ENCODE assay signal across 11 mouse cellular contexts in genomic region chr10:20186800-20187273, GRCm38 (mm10). TPM values are rescaled to one million over a fixed set of nuclear protein-coding genes. Genes with fewer than 3 reads are reported as not detected.
DNase-seq lines count a peak whose midpoint lies in the region; ATAC-seq and TF ChIP-seq lines count a peak whose summit lies in the region.
"Had no signal": no experiment of that assay in that cellular context is flagged by ENCODE, and none has a peak within 500 bp of the region (broad histone marks: within the 10 kb centered on the region; RNA-seq: fewer than 3 reads in every experiment).

No protein-coding gene starts in this region.

- TF ChIP-seq CTCF in ES-Bruce4 (IDR thresholded peaks at IDR 0.05; ENCODE audit: low read depth, low read length), result no peak
- TF ChIP-seq CTCF in gastrocnemius, adult 2 months (IDR thresholded peaks at IDR 0.05), result no peak

- peak overlapping the region; percentile 87 for H3K27ac ChIP-seq in ES-Bruce4 (ENCODE audit: insufficient read depth, low read length)
- H3K27ac ChIP-seq in gastrocnemius, adult 2 months, result no peak overlapping the region
- H3K27ac ChIP-seq: limb, embryonic 12.5 days had no signal

- peak; percentile 40 for ATAC-seq in common myeloid progenitor, adult 5-6 weeks (replicated peaks; ENCODE audit: low read depth, poor library complexity, severe bottlenecking)

- TF ChIP-seq POLR2A in ES-Bruce4 (IDR thresholded peaks at IDR 0.05; ENCODE audit: insufficient read depth, low read length), result no peak

- H3K9ac ChIP-seq in ES-Bruce4 (ENCODE audit: low read depth, poor library complexity, severe bottlenecking), result no peak overlapping the region
- H3K9ac ChIP-seq: limb, embryonic 12.5 days had no signal

- no peaks in the 10 kb centered on the region for H3K27me3 ChIP-seq in ES-Bruce4 (ENCODE audit: control insufficient read depth, insufficient read depth, low read length, poor library complexity, severe bottlenecking)
- H3K27me3 ChIP-seq: limb, embryonic 12.5 days had no signal

- H3K9me3 ChIP-seq in ES-Bruce4 (replicated peaks; ENCODE audit: control insufficient read depth, insufficient read depth, low read length, poor library complexity, severe bottlenecking), result no peaks in the 10 kb centered on the region
- H3K9me3 ChIP-seq: limb, embryonic 12.5 days had no signal

- intact Hi-C loops in gastrocnemius, adult 2 months (cut with DNase I), result no loop called here

- peak; percentile 43 for DNase-seq in kidney, postnatal 14 days
- peak; percentile 73 for DNase-seq in lung, postnatal 25 days (ENCODE audit: low spot score)
- no peak for DNase-seq in frontal cortex, adult 2 months (ENCODE audit: extremely low spot score in 1 of 2, low spot score in 1 of 2)
- no peak for DNase-seq in left cerebral cortex, adult 11 months (ENCODE audit: low spot score)
- DNase-seq in gastrocnemius, adult 2 months, result no peak
- DNase-seq: heart, postnatal 4 days; thymus, postnatal 36 days had no signal

- H3K4me3 ChIP-seq in ES-Bruce4 (ENCODE audit: low read depth, low read length), result 0 out of 2 replicates have a peak overlapping the region, but pooled peaks have one; percentile 1
- H3K4me3 ChIP-seq in gastrocnemius, adult 2 months, result no peak overlapping the region
- H3K4me3 ChIP-seq: erythroblast, embryonic 14.5 days; limb, embryonic 12.5 days had no signal

- no peaks in the 10 kb centered on the region for H3K36me3 ChIP-seq in ES-Bruce4 (ENCODE audit: control insufficient read depth, insufficient read depth, low read length, poor library complexity, severe bottlenecking)
- H3K36me3 ChIP-seq: limb, embryonic 12.5 days had no signal

- TF ChIP-seq EP300 in ES-Bruce4 (IDR thresholded peaks at IDR 0.05; ENCODE audit: insufficient read depth, low read depth, low read length), result peak; percentile 97

- peaks cover 15% of the 10 kb centered on the region for H3K4me1 ChIP-seq in ES-Bruce4 (ENCODE audit: control insufficient read depth, insufficient read depth, low read length)

RNA-seq across cellular contexts. Expression of gene Map7, which starts 38.6 kb away (rescaled TPM):
- polyA plus RNA-seq in ES-Bruce4 (2011; ENCODE audit: insufficient read depth, insufficient read length, low read depth, missing spikeins), result 108 and 126 TPM in 2 replicates
- 47.9 and 49.1 TPM in 2 replicates for total RNA-seq in common myeloid progenitor, adult 5-6 weeks (2017)
- polyA plus RNA-seq in frontal cortex, adult 2 months (2012; rRNA removed), result 70.1 and 73.5 TPM in 2 replicates
- total RNA-seq in gastrocnemius, adult 2 months (2021), result 1 to 10 TPM; 3.9 to 4.9 TPM

Comparison
In these comparisons a context has a peak if more than half of its experiments do, and no peak if none do; other contexts are left out.
1. DNase-seq: peak in kidney, postnatal 14 days (single experiment) and lung, postnatal 25 days (single experiment); none in frontal cortex, adult 2 months (0 of 2), left cerebral cortex, adult 11 months (single experiment) and gastrocnemius, adult 2 months (single experiment).